Mouse (Mus musculus) stomach, embryonic 15.5 days (tissue): Measurements from ENCODE around the gene Pbx1. TPM values are rescaled to one million over a fixed set of nuclear protein-coding genes. Genes with fewer than 3 reads are reported as not detected.
"Not testable (repeated sequence)": the region's sequence is repeated elsewhere in the genome, so short reads cannot be mapped to it uniquely, and the experiment has no call there.

ENCODE experiments used
- ATAC-seq: fragments of 200-750 bp; cut with Nextera tagmentation; 2 replicates; pipeline ENCODE4 v1.8.0; 2017; ENCODE audit warnings: low read depth, moderate number of reproducible peaks, moderate TSS enrichment; ENCODE audit not compliant: insufficient read depth, low FRiP score
- H3K27ac ChIP-seq: fragments of 300-500 bp; sonication (generic); 2 replicates; pipeline ENCODE4 v1.5.1; 2015; ENCODE audit warnings: mild to moderate bottlenecking, inconsistent platforms
- H3K27me3 ChIP-seq: fragments of 300-500 bp; sonication (generic); replicated peaks from 2 replicates; pipeline ENCODE4 v1.6.1; 2015; ENCODE audit warnings: inconsistent platforms
- H3K36me3 ChIP-seq: fragments of 300-500 bp; sonication (generic); 2 replicates; pipeline ENCODE4 v1.6.1; 2015; ENCODE audit warnings: inconsistent platforms
- H3K4me1 ChIP-seq: fragments of 300-500 bp; sonication (generic); 2 replicates; pipeline ENCODE4 v1.6.1; 2015; ENCODE audit warnings: inconsistent platforms
- H3K4me2 ChIP-seq: fragments of 300-500 bp; sonication (generic); 2 replicates; pipeline ENCODE4 v1.6.1; 2015; ENCODE audit warnings: mild to moderate bottlenecking, inconsistent platforms
- H3K4me3 ChIP-seq: fragments of 300-500 bp; sonication (generic); replicated peaks from 2 replicates; pipeline ENCODE4 v1.5.1; 2015; ENCODE audit warnings: inconsistent platforms
- H3K9ac ChIP-seq: fragments of 300-500 bp; sonication (generic); 2 replicates; pipeline ENCODE4 v1.6.1; 2015; ENCODE audit warnings: inconsistent platforms
- H3K9me3 ChIP-seq: fragments of 300-500 bp; sonication (generic); 2 replicates; pipeline ENCODE4 v1.6.1; 2016; ENCODE audit warnings: inconsistent platforms
- WGBS: fragments of 180-500 bp; shearing (Covaris S2); methylation state at CpG from one replicate; pipeline ENCODE4 v1.1.7; 2015; 5-methylcytosine and 5-hydroxymethylcytosine counted together
- polyA plus RNA-seq: library from polyadenylated mRNA; unstranded; fragments of >200 nt; fragmentation: Nextera tagmentation; extraction: Ambion mirVana; gene quantifications from 2 replicates; pipeline ENCODE4 v1.2.1, GENCODE M21; 2015

Pbx1 gene
- polyA plus RNA-seq, result 35.1 and 36.2 TPM in 2 replicates

DNA sequence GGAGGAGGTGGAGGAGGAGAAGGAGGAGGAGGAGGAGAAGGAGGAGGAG lies at the start of gene Pbx1:
Gene Pbx1, minus strand, starts transcription at position 39 of the 49 bp plus-strand sequence.
- Histone ChIP-seq H3K27ac (peak within 1 kb of the TSS; percentile 99), H3K4me3 (peak within 1 kb of the TSS; percentile 83), H3K4me2 (peak within 1 kb of the TSS; percentile 55), H3K9ac (peak within 1 kb of the TSS; percentile 80)
- not testable (repeated sequence) for H3K27me3 ChIP-seq, H3K4me1 ChIP-seq, H3K36me3 ChIP-seq, H3K9me3 ChIP-seq, ATAC-seq

GRCm38 (mm10) chr1:168479626-168480025 lies 47.6 kb upstream of the Pbx1 start:
- Histone ChIP-seq H3K9ac (no peak overlapping the region), H3K9me3 (no peaks in the 10 kb centered on the region), H3K4me1 (no peaks in the 10 kb centered on the region), H3K27me3 (no peaks in the 10 kb centered on the region), H3K36me3 (no peaks in the 10 kb centered on the region), H3K27ac (no peak overlapping the region), H3K4me2 (no peak overlapping the region), H3K4me3 (no peak overlapping the region)
- WGBS, result 90% methylated on average over 8 of the region's 8 CpGs
- no peak for ATAC-seq

- WGBS, result 72% methylated on average over 2 of the region's 2 CpGs
- H3K27ac ChIP-seq, result no peak overlapping the region
- no peaks in the 10 kb centered on the region for H3K9me3 ChIP-seq
- no peak overlapping the region for H3K4me2 ChIP-seq
- H3K9ac ChIP-seq, result no peak overlapping the region
- H3K27me3 ChIP-seq, result no peaks in the 10 kb centered on the region
- peaks cover under 1% of the 10 kb centered on the region; the same call in 1 of the 2 replicates for H3K4me1 ChIP-seq
- H3K4me3 ChIP-seq, result no peak overlapping the region
- no peaks in the 10 kb centered on the region for H3K36me3 ChIP-seq
- no peak for ATAC-seq
Observed at GRCm38 (mm10) chr1:168478829-168479228, 46.8 kb upstream of the Pbx1 start.

DNA sequence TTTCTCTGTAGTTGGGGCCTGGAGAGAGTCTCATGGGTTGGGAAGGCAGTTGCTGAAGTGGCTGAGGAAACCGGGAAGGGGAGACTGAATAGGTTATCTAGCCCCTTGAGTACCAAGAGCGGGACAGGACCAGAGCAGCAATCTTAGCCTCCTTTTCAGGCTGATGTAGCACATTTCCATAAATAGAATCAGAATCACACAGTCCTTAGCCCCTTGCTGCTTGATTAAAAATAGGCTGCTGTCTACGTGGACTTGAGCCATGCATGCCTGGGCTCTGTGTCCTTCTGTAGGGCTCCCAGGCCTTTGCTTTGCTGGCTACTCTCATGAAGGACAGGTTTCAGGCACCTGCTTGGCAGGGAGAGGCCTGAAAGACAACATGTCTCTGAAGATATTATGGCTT lies 44.8 kb upstream of the Pbx1 start:
- H3K27me3 ChIP-seq, result no peaks in the 10 kb centered on the region
- no peaks in the 10 kb centered on the region for H3K9me3 ChIP-seq
- H3K9ac ChIP-seq, result no peak overlapping the region
- ATAC-seq, result no peak
- no peak overlapping the region for H3K27ac ChIP-seq
- no peak overlapping the region for H3K4me2 ChIP-seq
- H3K4me3 ChIP-seq, result no peak overlapping the region
- peaks cover 7% of the 10 kb centered on the region; the same call in 1 of the 2 replicates for H3K4me1 ChIP-seq
- no peaks in the 10 kb centered on the region for H3K36me3 ChIP-seq
- 76% methylated on average over 3 of the region's 3 CpGs for WGBS

DNA sequence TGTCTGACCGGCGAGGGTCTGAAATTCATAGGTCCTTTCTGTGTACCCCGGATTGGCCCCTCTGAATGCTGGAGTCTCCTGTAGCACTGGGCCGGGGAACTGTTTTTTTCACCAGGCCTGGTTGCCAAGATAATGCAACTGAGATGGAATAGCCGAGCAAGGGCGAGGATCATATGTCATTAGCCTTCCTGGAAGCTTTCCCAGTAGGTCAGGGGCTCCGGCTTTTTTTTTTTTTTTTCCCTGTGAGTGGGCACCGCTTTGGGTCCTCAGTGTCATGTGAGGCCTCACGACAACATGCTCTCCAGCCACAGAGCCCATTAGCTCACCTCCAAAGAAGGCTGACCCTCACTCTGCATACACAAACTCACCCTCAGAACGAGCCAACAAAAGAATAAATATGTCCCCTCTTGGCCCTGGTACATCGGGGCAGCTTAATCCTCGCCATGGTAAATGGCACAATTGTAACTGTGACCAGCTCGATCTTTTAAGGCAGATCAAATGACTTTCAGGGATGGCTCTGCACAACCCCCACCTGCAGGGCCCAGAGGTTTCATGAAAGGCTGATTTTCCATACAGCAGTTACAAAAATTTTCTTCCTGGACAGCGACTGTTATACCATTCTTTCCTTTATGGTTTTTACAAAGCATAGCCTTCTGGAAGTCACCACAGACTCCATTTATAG lies 44.3 kb upstream of the Pbx1 start:
- no peaks in the 10 kb centered on the region for H3K36me3 ChIP-seq
- H3K9me3 ChIP-seq, result no peaks in the 10 kb centered on the region
- no peak overlapping the region for H3K9ac ChIP-seq
- peaks cover 7% of the 10 kb centered on the region; the same call in 1 of the 2 replicates for H3K4me1 ChIP-seq
- WGBS, result 50% methylated on average over 14 of the region's 14 CpGs
- ATAC-seq, result no peak
- no peak overlapping the region for H3K4me2 ChIP-seq
- H3K27me3 ChIP-seq, result no peaks in the 10 kb centered on the region
- no peak overlapping the region for H3K27ac ChIP-seq
- H3K4me3 ChIP-seq, result no peak overlapping the region

- Histone ChIP-seq H3K9ac (no peak overlapping the region), H3K4me3 (no peak overlapping the region), H3K27ac (no peak overlapping the region), H3K9me3 (no peaks in the 10 kb centered on the region), H3K36me3 (no peaks in the 10 kb centered on the region), H3K4me1 (peaks cover 7% of the 10 kb centered on the region; the same call in 1 of the 2 replicates), H3K27me3 (no peaks in the 10 kb centered on the region), H3K4me2 (no peak overlapping the region)
- no peak for ATAC-seq
- WGBS, result 78% methylated on average over 17 of the region's 17 CpGs
Observed at GRCm38 (mm10) chr1:168475579-168476208, 43.6 kb upstream of the Pbx1 start.

- no peaks in the 10 kb centered on the region for H3K27me3 ChIP-seq
- WGBS, result 50% methylated on average over 12 of the region's 12 CpGs
- H3K27ac ChIP-seq, result no peak overlapping the region
- no peak for ATAC-seq
- no peak overlapping the region for H3K9ac ChIP-seq
- no peak overlapping the region for H3K4me3 ChIP-seq
- no peak overlapping the region for H3K4me2 ChIP-seq
- H3K9me3 ChIP-seq, result no peaks in the 10 kb centered on the region
- no peaks in the 10 kb centered on the region for H3K36me3 ChIP-seq
- peaks cover 7% of the 10 kb centered on the region; the same call in 1 of the 2 replicates for H3K4me1 ChIP-seq
Observed at GRCm38 (mm10) chr1:168473255-168474069, 41.4 kb upstream of the Pbx1 start.

DNA sequence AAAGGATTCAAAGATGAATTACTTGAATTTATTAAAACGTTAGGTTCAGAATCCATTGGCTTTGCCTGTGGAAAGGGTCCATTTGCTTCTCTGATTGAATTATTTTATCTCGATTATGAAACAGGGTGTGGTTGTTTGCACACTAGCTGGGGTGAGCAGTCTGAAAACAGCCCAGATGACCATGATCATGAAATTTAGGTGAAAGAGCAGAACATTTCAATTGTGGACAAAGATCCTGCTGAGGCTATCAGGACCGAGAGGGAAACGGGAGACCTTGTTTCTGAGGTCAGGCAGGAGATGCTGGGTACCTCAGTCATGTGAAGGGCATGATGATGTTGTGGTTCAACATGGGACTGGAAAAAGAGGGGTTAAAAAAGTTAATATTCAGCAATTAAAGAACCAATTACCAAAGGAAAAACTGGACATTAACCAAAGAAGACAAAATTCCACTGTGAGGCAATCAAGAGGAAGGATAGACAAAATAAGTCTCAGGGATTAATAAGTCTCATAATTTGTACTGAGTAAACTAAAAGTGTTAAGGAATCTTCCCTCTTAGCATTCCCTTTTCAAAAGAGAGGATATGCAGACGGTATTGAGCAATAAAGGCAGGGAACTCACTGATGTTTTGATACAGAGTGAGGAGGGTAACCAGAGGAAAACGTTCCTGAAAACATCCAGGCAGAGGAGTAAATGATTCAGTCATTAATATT lies 40.6 kb upstream of the Pbx1 start:
- H3K4me3 ChIP-seq, result no peak overlapping the region
- no peak for ATAC-seq
- no peak overlapping the region for H3K27ac ChIP-seq
- H3K9me3 ChIP-seq, result no peaks in the 10 kb centered on the region
- no peaks in the 10 kb centered on the region for H3K27me3 ChIP-seq
- no peak overlapping the region for H3K9ac ChIP-seq
- H3K4me2 ChIP-seq, result no peak overlapping the region
- no peaks in the 10 kb centered on the region for H3K36me3 ChIP-seq
- peaks cover 7% of the 10 kb centered on the region; the same call in 1 of the 2 replicates for H3K4me1 ChIP-seq
- WGBS, result 47% methylated on average over 6 of the region's 6 CpGs

DNA sequence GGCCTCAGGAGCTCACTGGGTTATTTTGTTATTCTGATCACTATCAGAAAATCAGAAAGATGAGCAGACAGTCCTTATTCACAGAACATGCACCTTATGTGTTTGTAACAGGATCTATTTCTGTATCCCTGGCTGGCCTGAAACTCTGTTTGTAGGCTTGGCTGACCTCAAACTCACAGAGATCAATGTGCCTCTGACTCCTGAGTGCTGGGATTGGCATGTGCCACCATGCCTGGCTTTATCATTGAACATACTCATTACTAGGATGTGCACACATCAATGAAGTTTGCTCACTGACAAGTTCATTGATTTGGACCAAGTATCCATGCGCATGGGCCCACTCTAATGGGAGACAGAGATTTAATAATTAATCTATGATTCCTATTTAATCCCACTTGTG lies 27.4 kb upstream of the Pbx1 start:
- H3K4me3 ChIP-seq, result no peak overlapping the region
- H3K9ac ChIP-seq, result no peak overlapping the region
- H3K36me3 ChIP-seq, result no peaks in the 10 kb centered on the region
- H3K4me1 ChIP-seq, result no peaks in the 10 kb centered on the region
- ATAC-seq, result no peak
- H3K27me3 ChIP-seq, result no peaks in the 10 kb centered on the region
- 80% methylated on average over 1 of the region's 1 CpGs for WGBS
- no peak overlapping the region for H3K27ac ChIP-seq
- H3K9me3 ChIP-seq, result no peaks in the 10 kb centered on the region
- no peak overlapping the region for H3K4me2 ChIP-seq

GRCm38 (mm10) chr1:168457191-168457747 lies 25.2 kb upstream of the Pbx1 start:
- no peak overlapping the region for H3K4me2 ChIP-seq
- H3K4me1 ChIP-seq, result no peaks in the 10 kb centered on the region
- H3K27me3 ChIP-seq, result no peaks in the 10 kb centered on the region
- no peak overlapping the region for H3K27ac ChIP-seq
- H3K4me3 ChIP-seq, result no peak overlapping the region
- ATAC-seq, result no peak
- 43% methylated on average over 7 of the region's 7 CpGs for WGBS
- no peaks in the 10 kb centered on the region for H3K36me3 ChIP-seq
- no peaks in the 10 kb centered on the region for H3K9me3 ChIP-seq
- H3K9ac ChIP-seq, result no peak overlapping the region

GRCm38 (mm10) chr1:168455178-168455577 lies 23.1 kb upstream of the Pbx1 start:
- no peak overlapping the region for H3K9ac ChIP-seq
- H3K4me2 ChIP-seq, result no peak overlapping the region
- 73% methylated on average over 8 of the region's 8 CpGs for WGBS
- no peak overlapping the region for H3K27ac ChIP-seq
- no peaks in the 10 kb centered on the region for H3K9me3 ChIP-seq
- H3K27me3 ChIP-seq, result no peaks in the 10 kb centered on the region
- ATAC-seq, result no peak
- no peaks in the 10 kb centered on the region for H3K36me3 ChIP-seq
- no peak overlapping the region for H3K4me3 ChIP-seq
- H3K4me1 ChIP-seq, result no peaks in the 10 kb centered on the region

DNA sequence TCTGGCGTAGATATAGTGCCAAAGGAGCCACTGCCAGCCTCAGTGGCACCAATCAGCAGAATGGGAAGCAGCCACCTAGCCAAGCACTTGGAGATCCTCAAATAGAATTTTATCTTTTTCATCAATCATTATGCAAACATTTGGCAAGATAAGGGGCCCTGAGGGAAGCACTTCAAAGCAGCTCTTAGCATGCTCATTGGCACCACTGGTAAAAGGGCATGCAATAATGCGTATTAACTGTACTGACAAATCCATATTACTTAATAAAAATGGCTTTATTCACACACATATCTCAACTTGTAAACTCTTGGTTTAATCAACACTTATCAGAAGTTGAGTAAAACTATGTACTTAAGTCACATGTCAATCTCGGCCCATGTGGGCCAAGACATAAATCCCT lies 1.6 kb upstream of the Pbx1 start:
- H3K27ac ChIP-seq, result no peak overlapping the region

More for the DNA sequence above, 1.6 kb upstream of the Pbx1 start:
- H3K36me3 ChIP-seq, result no peaks in the 10 kb centered on the region
- 86% methylated on average over 3 of the region's 3 CpGs for WGBS
- H3K9me3 ChIP-seq, result no peaks in the 10 kb centered on the region
- H3K27me3 ChIP-seq, result no peaks in the 10 kb centered on the region
- ATAC-seq, result no peak
- no peak overlapping the region for H3K9ac ChIP-seq
- no peak overlapping the region for H3K4me2 ChIP-seq
- H3K4me1 ChIP-seq, result no peaks in the 10 kb centered on the region
- no peak overlapping the region for H3K4me3 ChIP-seq
